14 mouse cellular contexts compared by ENCODE assay signal in the genomic region with DNA sequence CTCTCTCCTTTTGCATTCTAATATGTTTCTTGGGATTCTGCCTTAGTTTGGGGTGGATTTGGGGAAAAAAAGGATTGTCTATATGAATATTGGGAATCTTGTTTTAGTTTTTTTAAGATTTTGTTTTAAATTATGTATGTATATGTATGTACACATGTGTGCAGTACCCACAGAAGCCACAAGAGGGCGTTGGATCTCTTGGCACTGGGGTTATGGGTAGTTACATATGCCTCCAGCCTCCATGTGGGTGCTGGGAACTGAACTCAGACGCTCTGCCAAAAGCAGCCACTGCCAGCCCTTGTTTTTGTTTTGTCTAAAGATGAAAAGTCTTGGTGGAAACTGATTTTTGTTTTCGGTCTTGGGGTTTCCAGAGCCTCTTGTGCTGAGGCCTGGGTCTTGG. TPM values are rescaled to one million over a fixed set of nuclear protein-coding genes. Genes with fewer than 3 reads are reported as not detected.
A peak's percentile ranks its signal among the peaks of the same experiment; 100 is the strongest.
DNase-seq lines count a peak whose midpoint lies in the region; ATAC-seq and TF ChIP-seq lines count a peak whose summit lies in the region.
"Had no signal": no experiment of that assay in that cellular context is flagged by ENCODE, and none has a peak within 500 bp of the region (broad histone marks: within the 10 kb centered on the region; RNA-seq: fewer than 3 reads in every experiment).

No protein-coding gene starts in this region.

- 63% methylated on average over 3 of the region's 3 CpGs for WGBS in kidney, adult 2 months
- 62% methylated on average over 3 of the region's 3 CpGs for WGBS in midbrain, postnatal 0 days
- 61% methylated on average over 3 of the region's 3 CpGs for WGBS in midbrain, embryonic 11.5 days

- no peak overlapping the region for H3K4me3 ChIP-seq in kidney, adult 2 months (ENCODE audit: insufficient read depth, low read depth, low read length)
- H3K4me3 ChIP-seq in midbrain, postnatal 0 days (ENCODE audit: low read depth, low read length) = no peak overlapping the region
- H3K4me3 ChIP-seq in midbrain, embryonic 11.5 days (ENCODE audit: low read depth, low read length) = no peak overlapping the region
- H3K4me3 ChIP-seq: forebrain, embryonic 13.5 days; liver, embryonic 15.5 days had no signal

- H3K4me2 ChIP-seq in midbrain, postnatal 0 days (ENCODE audit: low read depth, low read length, poor library complexity, severe bottlenecking) = no peak overlapping the region
- no peak overlapping the region for H3K4me2 ChIP-seq in midbrain, embryonic 11.5 days
- H3K4me2 ChIP-seq: forebrain, embryonic 13.5 days; liver, embryonic 15.5 days had no signal

- no peaks in the 10 kb centered on the region for H3K9me3 ChIP-seq in midbrain, postnatal 0 days (ENCODE audit: low read length)
- no peaks in the 10 kb centered on the region for H3K9me3 ChIP-seq in midbrain, embryonic 11.5 days (ENCODE audit: control insufficient read depth, low read length)
- H3K9me3 ChIP-seq: forebrain, embryonic 13.5 days; liver, embryonic 15.5 days had no signal

- no peak overlapping the region for H3K27ac ChIP-seq in kidney, adult 2 months (ENCODE audit: insufficient read depth, low read depth, low read length)
- H3K27ac ChIP-seq in midbrain, postnatal 0 days (ENCODE audit: low read depth, low read length) = no peak overlapping the region
- no peak overlapping the region for H3K27ac ChIP-seq in midbrain, embryonic 11.5 days (ENCODE audit: low read depth, low read length)
- H3K27ac ChIP-seq: forebrain, embryonic 13.5 days; liver, embryonic 15.5 days; macrophage had no signal

- TF ChIP-seq CTCF in kidney, adult 2 months (conservative IDR thresholded peaks at IDR 0.05; ENCODE audit: insufficient read depth, insufficient read length, low read depth, low read length) = peak; percentile 19; the same call in 1 of the 2 replicates
- peak; percentile 49 for TF ChIP-seq CTCF in midbrain, postnatal 0 days (IDR thresholded peaks at IDR 0.05)

- no peak for TF ChIP-seq POLR2A in kidney, adult 2 months (IDR thresholded peaks at IDR 0.05; ENCODE audit: low read depth, low read length)

- no peak for ATAC-seq in midbrain, postnatal 0 days (ENCODE audit: low FRiP score)
- ATAC-seq in midbrain, embryonic 11.5 days (ENCODE audit: low FRiP score) = no peak
- ATAC-seq: forebrain, embryonic 13.5 days; inflammation-experienced regulatory T-cells, adult 6 months had no signal

- H3K27me3 ChIP-seq in kidney, adult 2 months (replicated peaks; ENCODE audit: control insufficient read depth, insufficient read depth, low read length) = no peaks in the 10 kb centered on the region
- H3K27me3 ChIP-seq in midbrain, postnatal 0 days (ENCODE audit: insufficient read depth, low read length) = no peaks in the 10 kb centered on the region
- H3K27me3 ChIP-seq in midbrain, embryonic 11.5 days (ENCODE audit: control insufficient read depth, insufficient read depth, low read length) = no peaks in the 10 kb centered on the region
- H3K27me3 ChIP-seq in splenic B cell, adult 2 months (ENCODE audit: control insufficient read depth, insufficient read depth, low read length, poor library complexity, severe bottlenecking) = no peaks in the 10 kb centered on the region
- H3K27me3 ChIP-seq: forebrain, embryonic 13.5 days; liver, embryonic 15.5 days had no signal

- no peak for DNase-seq in kidney, adult 2 months
- DNase-seq in kidney, postnatal 4 days = no peak
- DNase-seq in midbrain, postnatal 0 days (ENCODE audit: low spot score) = no peak
- no peak for DNase-seq in midbrain, embryonic 11.5 days (ENCODE audit: low spot score, missing footprints)
- peak; percentile 66 for DNase-seq in ZHBTc4 (ENCODE audit: low read depth, low spot score)
- peak; percentile 13 for DNase-seq in splenic B cell, adult 2 months (ENCODE audit: low read depth, low spot score)
- DNase-seq in yolk sac, embryonic 10.5 days (ENCODE audit: low spot score) = no peak
- DNase-seq in cerebellum, postnatal 36 days = no peak
- DNase-seq: cerebellum, adult 8-10 months; midbrain, embryonic 14.5 days had no signal

- H3K4me1 ChIP-seq in kidney, adult 2 months (ENCODE audit: control insufficient read depth, insufficient read depth, low read length) = no peaks in the 10 kb centered on the region
- H3K4me1 ChIP-seq in midbrain, postnatal 0 days (ENCODE audit: insufficient read depth, low read length) = no peaks in the 10 kb centered on the region
- H3K4me1 ChIP-seq in midbrain, embryonic 11.5 days (ENCODE audit: control insufficient read depth, insufficient read depth, low read length) = no peaks in the 10 kb centered on the region
- H3K4me1 ChIP-seq: forebrain, embryonic 13.5 days; liver, embryonic 15.5 days had no signal

- H3K9ac ChIP-seq in midbrain, postnatal 0 days (replicated peaks; ENCODE audit: low read length, poor library complexity, severe bottlenecking) = no peak overlapping the region
- no peak overlapping the region for H3K9ac ChIP-seq in midbrain, embryonic 11.5 days (ENCODE audit: low read length)
- H3K9ac ChIP-seq: forebrain, embryonic 13.5 days; liver, embryonic 15.5 days had no signal

- no peaks in the 10 kb centered on the region for H3K36me3 ChIP-seq in kidney, adult 2 months (ENCODE audit: control insufficient read depth, insufficient read depth, low read length)
- H3K36me3 ChIP-seq in midbrain, postnatal 0 days (ENCODE audit: insufficient read depth, low read length) = no peaks in the 10 kb centered on the region
- H3K36me3 ChIP-seq in midbrain, embryonic 11.5 days (ENCODE audit: control insufficient read depth, insufficient read depth, low read length) = no peaks in the 10 kb centered on the region
- H3K36me3 ChIP-seq in splenic B cell, adult 2 months (ENCODE audit: control insufficient read depth, insufficient read depth, low read length, poor library complexity, severe bottlenecking) = no peaks in the 10 kb centered on the region
- H3K36me3 ChIP-seq: liver, embryonic 15.5 days had no signal

RNA-seq across cellular contexts. Expression of gene Fbxo21, which starts 59.6 kb away (rescaled TPM):
- 67.4 and 75.6 TPM in 2 replicates for polyA plus RNA-seq in kidney, adult 2 months (2012; rRNA removed)
- 203 and 212 TPM in 2 replicates for total RNA-seq in midbrain, postnatal 0 days (2014; rRNA removed)
- 149 and 156 TPM in 2 replicates for polyA plus RNA-seq in midbrain, postnatal 0 days (2015; fragmentation: Nextera tagmentation; extraction: Ambion mirVana)
- polyA plus RNA-seq in midbrain, embryonic 11.5 days (2014; fragmentation: Nextera tagmentation; extraction: Ambion mirVana) = 90.9 and 93.4 TPM in 2 replicates

Comparison
In these comparisons a context has a peak if more than half of its experiments do, and no peak if none do; other contexts are left out.
1. DNase-seq: peak in ZHBTc4 (single experiment) and splenic B cell, adult 2 months (single experiment); none in kidney, adult 2 months (single experiment), kidney, postnatal 4 days (0 of 2), midbrain, postnatal 0 days (single experiment), midbrain, embryonic 11.5 days (single experiment), yolk sac, embryonic 10.5 days (single experiment) and cerebellum, postnatal 36 days (0 of 2).